Mouse (Mus musculus) kidney, postnatal 14 days (tissue): Measurements from ENCODE around the gene Dnlz.

Source experiments
- DNase-seq: peaks from one replicate; pipeline ENCODE4 v3.0.0; 2022; ENCODE audit warnings: mixed read lengths

The Dnlz gene

GRCm38 (mm10) chr2:26319519-26320244 lies 32.2 kb downstream of the Dnlz start:
- no peak for DNase-seq

- no peak for DNase-seq
These were observed 32.8 kb downstream of the Dnlz start for GRCm38 (mm10) chr2:26319109-26319508.

GRCm38 (mm10) chr2:26317991-26318672 lies 33.8 kb downstream of the Dnlz start:
- no peak for DNase-seq

- DNase-seq: no peak
These were observed 34.5 kb downstream of the Dnlz start for GRCm38 (mm10) chr2:26317371-26317770.

GRCm38 (mm10) chr2:26316576-26317246 lies 35.2 kb downstream of the Dnlz start:
- DNase-seq: peak; percentile 32

GRCm38 (mm10) chr2:26315925-26316311 lies 36.0 kb downstream of the Dnlz start:
- DNase-seq: peak; percentile 69

- DNase-seq: peak; percentile 93
These were observed 36.6 kb downstream of the Dnlz start, which contains the start of gene Gpsm1 for GRCm38 (mm10) chr2:26315072-26315924. TSS of gene Gpsm1 (plus strand) at chr2:26315515.

- DNase-seq: peak; percentile 75
These were observed 37.4 kb downstream of the Dnlz start for GRCm38 (mm10) chr2:26314281-26315071.

GRCm38 (mm10) chr2:26313394-26313793 lies 38.5 kb downstream of the Dnlz start:
- DNase-seq: no peak

- DNase-seq: peak; percentile 42
These were observed 39.1 kb downstream of the Dnlz start for GRCm38 (mm10) chr2:26312812-26313211.

- DNase-seq: no peak
These were observed 40.0 kb downstream of the Dnlz start for GRCm38 (mm10) chr2:26311936-26312335.

- peak; percentile 71 for DNase-seq
These were observed 42.2 kb downstream of the Dnlz start for GRCm38 (mm10) chr2:26309739-26310138.

- DNase-seq: no peak
These were observed 45.2 kb downstream of the Dnlz start for GRCm38 (mm10) chr2:26306702-26307101.

GRCm38 (mm10) chr2:26305555-26305954 lies 46.4 kb downstream of the Dnlz start:
- no peak for DNase-seq

GRCm38 (mm10) chr2:26304711-26305110 lies 47.2 kb downstream of the Dnlz start:
- DNase-seq: no peak

- DNase-seq: peak; percentile 38
These were observed 49.9 kb downstream of the Dnlz start for GRCm38 (mm10) chr2:26302005-26302503.

- peak; percentile 90 for DNase-seq
These were observed 51.1 kb downstream of the Dnlz start for GRCm38 (mm10) chr2:26300808-26301174.

- no peak for DNase-seq
These were observed 51.6 kb downstream of the Dnlz start for GRCm38 (mm10) chr2:26300161-26300807.

- DNase-seq: no peak
These were observed 52.6 kb downstream of the Dnlz start for GRCm38 (mm10) chr2:26299336-26299735.

- DNase-seq: no peak
These were observed 53.1 kb downstream of the Dnlz start for GRCm38 (mm10) chr2:26298856-26299230.

GRCm38 (mm10) chr2:26298208-26298855 lies 53.6 kb downstream of the Dnlz start:
- DNase-seq: no peak
